Mouse (Mus musculus) cortical plate, adult 2 months (tissue): ENCODE measurements around the gene Ppan.

Source experiments
- CTCF ChIP-seq: fragments of 200-500 bp; IDR thresholded peaks from 2 replicates; pipeline ENCODE4 v1.5.1; 2011; ENCODE audit warnings: mild to moderate bottlenecking, control low read depth, low read length; ENCODE audit not compliant: insufficient read depth; ENCODE audit errors: extremely low read depth
- POLR2A ChIP-seq: fragments of 200-500 bp; IDR thresholded peaks from 2 replicates; pipeline ENCODE4 v1.6.1; 2011; ENCODE audit warnings: mild to moderate bottlenecking, low read length, control low read depth; ENCODE audit not compliant: insufficient read depth; ENCODE audit errors: extremely low read depth

GRCm38 (mm10) chr9:20878710-20879065, 9.3 kb upstream of the Ppan start:
- TF ChIP-seq CTCF (no peak), POLR2A (no peak)
